Mouse (Mus musculus) large intestine, adult 2 months (tissue): Measurements from ENCODE around the gene Ceacam1. TPM values are rescaled to one million over a fixed set of nuclear protein-coding genes. Genes with fewer than 3 reads are reported as not detected.

Source experiments
- DNase-seq: peaks from one replicate; pipeline ENCODE4 v3.0.0-alpha.2; 2012; ENCODE audit warnings: low read depth, low spot score
- WGBS: fragments of 180-500 bp; shearing (Covaris S2); methylation state at CpG from one replicate; pipeline ENCODE4 v1.1.7; 2018; 5-methylcytosine and 5-hydroxymethylcytosine counted together
- polyA plus RNA-seq: library from polyadenylated mRNA; depleted of rRNA; stranded (reverse); fragments of >200 nt; gene quantifications from 2 replicates; pipeline ENCODE4 v1.2.3, GENCODE M21; 2012; rRNA removed

Gene Ceacam1
- polyA plus RNA-seq, 1 experiment, result 768 TPM

GRCm38 (mm10) chr7:25419943-25420342 lies 57.5 kb downstream of the Ceacam1 start:
- 34% methylated on average over 4 of the region's 4 CpGs for WGBS
- no peak for DNase-seq

GRCm38 (mm10) chr7:25419536-25419935 lies 57.9 kb downstream of the Ceacam1 start:
- DNase-seq, result no peak
- WGBS, result 68% methylated on average over 8 of the region's 8 CpGs

GRCm38 (mm10) chr7:25417597-25417996 lies 59.8 kb downstream of the Ceacam1 start:
- 93% methylated on average over 1 of the region's 1 CpGs for WGBS
- no peak for DNase-seq

GRCm38 (mm10) chr7:25412833-25413441 lies 64.5 kb downstream of the Ceacam1 start, which contains the start of gene Cxcl17:
Gene Cxcl17, minus strand, starts transcription at chr7:25412886.
- WGBS, result 46% methylated on average over 7 of the region's 7 CpGs

GRCm38 (mm10) chr7:25411861-25412260 lies 65.5 kb downstream of the Ceacam1 start:
- no peak for DNase-seq
- 84% methylated on average over 3 of the region's 3 CpGs for WGBS

More at GRCm38 (mm10) chr7:25412833-25413441, 64.5 kb downstream of the Ceacam1 start, which contains the start of gene Cxcl17:
- no peak for DNase-seq

Other genes starting within 250 kb of the Ceacam1 start
- gene Gsk3a, start 239.8 kb downstream of the Ceacam1 start, polyA plus RNA-seq, result 95.8 and 123 TPM in 2 replicates
- 15.3 and 19.4 TPM in 2 replicates for gene Erf, start 226.8 kb downstream of the Ceacam1 start, polyA plus RNA-seq
- 44.3 and 45.6 TPM in 2 replicates for gene Cic, start 209.9 kb downstream of the Ceacam1 start, polyA plus RNA-seq
- gene Pafah1b3, start 179.6 kb downstream of the Ceacam1 start, polyA plus RNA-seq, result 173 and 176 TPM in 2 replicates
- not detected in 2 replicates for gene Prr19, start 176.2 kb downstream of the Ceacam1 start, polyA plus RNA-seq
- gene Tmem145, start 171.5 kb downstream of the Ceacam1 start, polyA plus RNA-seq, result 0.19 and 0.21 TPM in 2 replicates
- 11.6 and 14.3 TPM in 2 replicates for gene Megf8, start 160.4 kb downstream of the Ceacam1 start, polyA plus RNA-seq
- not detected in 2 replicates for gene Cnfn, start 107.9 kb downstream of the Ceacam1 start, polyA plus RNA-seq
- gene Lipe, start 78.9 kb downstream of the Ceacam1 start, polyA plus RNA-seq, result 46.9 and 90.5 TPM in 2 replicates
- gene Cxcl17, start 64.7 kb downstream of the Ceacam1 start, polyA plus RNA-seq, result 0.20 TPM in 1 of 2 replicates, not detected in the other
- 1.2 and 1.3 TPM in 2 replicates for gene Ceacam2, start 62.3 kb upstream of the Ceacam1 start, polyA plus RNA-seq
- gene Erich4, start 138.3 kb upstream of the Ceacam1 start, polyA plus RNA-seq, result 23.6 and 36.5 TPM in 2 replicates
- gene Dmac2, start 141.8 kb upstream of the Ceacam1 start, polyA plus RNA-seq, result 50.9 and 56.2 TPM in 2 replicates
- 7.1 and 7.6 TPM in 2 replicates for gene B3gnt8, start 149.1 kb upstream of the Ceacam1 start, polyA plus RNA-seq
- 56.6 and 66.8 TPM in 2 replicates for gene Bckdha, start 181.4 kb upstream of the Ceacam1 start, polyA plus RNA-seq
- 51.4 and 55.4 TPM in 2 replicates for gene Exosc5, start 181.6 kb upstream of the Ceacam1 start, polyA plus RNA-seq
- gene Tmem91, start 197.6 kb upstream of the Ceacam1 start, polyA plus RNA-seq, result 0.29 and 0.79 TPM in 2 replicates
- gene B9d2, start 203.2 kb upstream of the Ceacam1 start, polyA plus RNA-seq, result 21.8 and 24.6 TPM in 2 replicates
- 17.0 and 18.3 TPM in 2 replicates for gene Tgfb1, start 209.4 kb upstream of the Ceacam1 start, polyA plus RNA-seq
- gene Ccdc97, start 241.5 kb upstream of the Ceacam1 start, polyA plus RNA-seq, result 39.0 and 46.6 TPM in 2 replicates